Mouse (Mus musculus) kidney, adult 9 months (tissue): ENCODE measurements around the gene Hnrnph1.
"Not testable (repeated sequence)": the region's sequence is repeated elsewhere in the genome, so short reads cannot be mapped to it uniquely, and the experiment has no call there.

Experiments used
- DNase-seq: peaks from one replicate; pipeline ENCODE4 v3.0.0; 2022

Gene Hnrnph1

DNA sequence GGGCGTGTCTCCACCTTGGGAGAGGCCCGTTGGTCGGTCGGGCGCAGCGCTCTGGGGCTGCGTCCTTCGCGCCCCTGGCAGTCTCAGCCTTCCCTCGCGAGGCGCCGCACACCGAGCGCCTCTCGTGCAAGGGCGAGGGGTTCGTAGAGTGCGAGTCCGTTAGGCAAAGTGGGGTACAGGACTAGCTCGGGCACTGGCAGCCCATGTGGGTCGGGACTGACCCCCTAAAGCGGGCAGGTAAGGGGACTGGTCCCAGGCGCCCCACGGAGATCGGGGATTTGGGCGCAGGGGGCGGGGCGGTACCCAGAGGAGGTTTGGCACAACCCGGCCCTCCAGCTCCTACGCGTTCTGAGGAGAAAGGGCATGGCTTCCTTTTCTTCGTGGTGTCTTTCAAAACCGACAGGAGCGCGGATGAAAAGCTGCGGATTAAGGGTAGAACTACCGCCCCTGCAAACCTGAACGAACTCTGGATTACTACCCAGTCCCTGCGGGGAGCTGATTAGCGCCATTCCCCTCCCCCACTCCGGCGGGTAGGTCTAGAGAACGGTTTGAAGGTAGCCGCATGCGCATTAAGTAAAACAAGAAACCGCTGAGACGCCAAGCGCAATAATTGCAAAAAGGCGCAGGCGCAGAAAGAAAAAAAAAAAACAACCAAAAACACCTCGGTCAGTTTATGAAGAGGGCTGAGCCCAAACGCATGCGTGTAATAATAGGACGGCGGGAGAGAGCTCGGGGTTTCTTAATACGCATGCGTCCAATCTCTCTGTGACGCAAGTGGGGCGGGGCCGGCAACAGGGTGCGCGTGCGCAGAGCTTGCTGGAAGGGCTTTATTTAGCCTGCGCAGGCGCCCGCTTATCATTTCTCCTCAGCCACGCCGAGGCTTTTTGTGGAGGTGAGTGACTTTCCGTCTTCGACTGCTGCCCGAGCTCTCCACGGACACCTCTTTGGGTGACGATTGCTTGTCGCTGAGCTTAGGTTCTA is at the start of gene Hnrnph1:
Gene Hnrnph1 (plus strand): TSS at position 80 of the 981 bp plus-strand sequence.
- DNase-seq = peak; percentile 99

DNA sequence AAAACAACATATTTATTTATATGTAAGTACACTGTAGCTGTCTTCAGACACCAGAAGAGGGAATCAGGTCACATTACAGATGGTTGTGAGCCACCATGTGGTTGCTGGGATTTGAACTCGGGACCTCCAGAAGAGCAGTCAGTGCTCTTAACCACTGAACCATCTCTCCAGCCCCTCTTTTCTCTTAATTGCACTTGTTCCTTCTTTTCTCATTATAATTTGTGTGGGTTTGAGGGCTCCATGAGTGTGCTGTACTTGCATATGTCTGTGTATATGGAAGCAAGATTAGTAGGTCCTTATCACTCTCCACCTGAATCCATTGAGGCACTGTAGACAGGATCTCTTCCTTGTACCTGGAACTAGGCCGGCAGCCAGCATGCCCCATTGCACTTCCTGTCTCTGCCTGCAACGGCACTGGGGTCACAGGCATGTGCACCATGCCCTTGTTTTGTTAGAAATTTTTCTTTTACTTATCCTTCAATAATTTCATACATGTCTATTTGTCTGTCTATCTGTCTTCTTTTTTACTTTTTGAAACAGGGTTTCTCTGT is 48.6 kb upstream of the Hnrnph1 start:
- no peak for DNase-seq

GRCm38 (mm10) chr11:50329378-50329777 is 47.4 kb upstream of the Hnrnph1 start:
- DNase-seq = no peak

- no peak for DNase-seq
Measured at GRCm38 (mm10) chr11:50333181-50333580, 43.6 kb upstream of the Hnrnph1 start.

GRCm38 (mm10) chr11:50336126-50336525 is 40.7 kb upstream of the Hnrnph1 start:
- no peak for DNase-seq

- no peak for DNase-seq
Measured at GRCm38 (mm10) chr11:50336891-50337290, 39.9 kb upstream of the Hnrnph1 start.

- no peak for DNase-seq
Measured at GRCm38 (mm10) chr11:50345486-50345885, 31.3 kb upstream of the Hnrnph1 start.

DNA sequence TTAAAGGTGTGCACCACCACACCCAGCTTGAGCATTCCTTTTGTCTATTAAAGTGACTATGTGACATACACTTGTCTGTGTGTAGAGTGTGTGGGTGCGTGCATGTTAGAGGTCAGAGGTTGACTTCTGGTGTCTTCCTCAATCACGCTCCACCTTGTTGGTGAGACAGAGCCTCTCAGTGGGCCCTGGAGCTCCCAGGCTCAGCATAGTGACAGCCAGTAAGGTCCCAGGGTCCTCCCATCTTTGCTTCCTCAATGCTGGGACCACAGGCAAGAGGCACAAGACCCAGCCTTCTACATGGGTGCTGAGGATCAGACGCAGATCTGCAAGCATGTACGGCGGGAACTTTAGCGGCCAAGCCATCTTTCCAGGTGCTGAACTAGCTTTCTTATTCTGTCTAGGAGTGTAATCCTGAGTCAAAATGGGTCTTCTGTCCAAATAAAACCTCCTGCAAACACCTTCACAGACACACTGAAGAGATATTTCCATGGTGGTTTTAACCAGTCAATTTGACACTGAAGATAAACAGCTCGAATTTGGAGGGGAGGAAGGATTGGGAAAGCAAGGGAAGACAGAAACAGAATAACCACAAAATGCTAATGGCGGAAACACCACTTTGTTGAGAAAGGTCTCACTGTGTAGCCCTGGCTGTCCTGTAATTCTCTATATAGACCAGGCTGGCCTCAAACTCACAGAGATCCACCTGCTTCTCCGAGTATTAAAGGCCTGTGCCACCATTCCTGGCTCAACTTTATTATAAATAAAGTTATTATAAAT is 30.3 kb upstream of the Hnrnph1 start:
- no peak for DNase-seq

DNA sequence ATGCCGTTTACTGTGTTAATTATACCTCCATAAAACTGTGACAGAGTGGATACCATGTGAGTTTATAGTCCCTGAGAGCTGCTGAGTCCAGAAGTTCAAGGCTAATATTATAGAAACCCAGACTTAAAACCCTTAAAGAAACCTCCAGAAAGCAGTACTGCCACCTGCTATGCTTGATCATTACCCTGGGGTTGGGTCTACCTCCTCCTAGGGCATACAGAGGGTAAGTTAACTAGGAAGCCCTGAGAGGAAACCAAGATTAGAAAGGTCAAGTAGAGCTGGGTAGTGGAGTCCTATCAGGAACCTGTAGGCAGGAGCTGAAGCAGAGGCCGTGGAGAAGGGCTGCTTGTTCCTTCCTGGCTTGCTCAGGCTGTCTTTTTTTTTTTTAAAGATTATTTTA is 24.6 kb upstream of the Hnrnph1 start:
- no peak for DNase-seq

DNA sequence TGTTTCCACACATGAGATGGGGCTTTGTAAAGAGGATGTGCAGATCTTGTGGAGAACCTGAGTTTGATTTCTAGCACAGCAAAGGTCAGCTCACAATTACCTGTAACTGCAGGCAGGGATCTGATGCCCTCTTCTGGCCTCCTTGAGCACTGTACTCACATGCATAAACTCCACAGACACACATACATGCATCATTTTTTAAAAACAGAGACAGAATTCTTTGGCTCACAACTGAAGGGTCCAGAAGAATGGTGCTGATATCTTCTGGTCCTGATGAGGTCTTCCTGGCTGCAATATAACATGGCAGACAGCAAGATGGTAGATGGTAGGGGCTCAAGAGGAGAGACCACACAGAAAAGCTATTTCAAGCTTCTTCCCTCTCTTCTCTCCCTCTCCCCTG is 22.6 kb upstream of the Hnrnph1 start, which contains the start of gene Cby3:
Gene Cby3 (plus strand): TSS at position 301 of the 400 bp plus-strand sequence.
- no peak for DNase-seq

GRCm38 (mm10) chr11:50354851-50355250 is 21.9 kb upstream of the Hnrnph1 start:
- DNase-seq = peak; percentile 97

DNA sequence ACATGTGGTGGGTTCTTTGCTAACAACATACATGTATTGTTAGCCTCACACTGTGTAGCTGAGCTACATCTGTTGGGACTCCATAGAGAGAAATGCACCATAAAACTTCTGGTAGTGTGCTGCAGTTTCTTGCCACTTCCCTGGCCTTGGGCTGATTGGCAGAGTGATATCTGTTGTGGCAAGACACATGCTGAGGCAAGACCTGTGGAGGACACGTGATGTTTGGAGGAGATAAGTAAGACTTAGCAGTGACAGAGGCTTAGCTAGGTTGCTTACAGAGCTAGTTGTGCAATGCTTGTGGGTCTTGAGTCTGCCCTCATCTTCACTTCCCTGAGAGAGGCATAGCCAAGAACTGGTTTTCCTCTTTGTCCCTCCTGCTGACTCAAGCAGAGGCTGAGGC is 21.4 kb upstream of the Hnrnph1 start:
- DNase-seq = no peak

DNA sequence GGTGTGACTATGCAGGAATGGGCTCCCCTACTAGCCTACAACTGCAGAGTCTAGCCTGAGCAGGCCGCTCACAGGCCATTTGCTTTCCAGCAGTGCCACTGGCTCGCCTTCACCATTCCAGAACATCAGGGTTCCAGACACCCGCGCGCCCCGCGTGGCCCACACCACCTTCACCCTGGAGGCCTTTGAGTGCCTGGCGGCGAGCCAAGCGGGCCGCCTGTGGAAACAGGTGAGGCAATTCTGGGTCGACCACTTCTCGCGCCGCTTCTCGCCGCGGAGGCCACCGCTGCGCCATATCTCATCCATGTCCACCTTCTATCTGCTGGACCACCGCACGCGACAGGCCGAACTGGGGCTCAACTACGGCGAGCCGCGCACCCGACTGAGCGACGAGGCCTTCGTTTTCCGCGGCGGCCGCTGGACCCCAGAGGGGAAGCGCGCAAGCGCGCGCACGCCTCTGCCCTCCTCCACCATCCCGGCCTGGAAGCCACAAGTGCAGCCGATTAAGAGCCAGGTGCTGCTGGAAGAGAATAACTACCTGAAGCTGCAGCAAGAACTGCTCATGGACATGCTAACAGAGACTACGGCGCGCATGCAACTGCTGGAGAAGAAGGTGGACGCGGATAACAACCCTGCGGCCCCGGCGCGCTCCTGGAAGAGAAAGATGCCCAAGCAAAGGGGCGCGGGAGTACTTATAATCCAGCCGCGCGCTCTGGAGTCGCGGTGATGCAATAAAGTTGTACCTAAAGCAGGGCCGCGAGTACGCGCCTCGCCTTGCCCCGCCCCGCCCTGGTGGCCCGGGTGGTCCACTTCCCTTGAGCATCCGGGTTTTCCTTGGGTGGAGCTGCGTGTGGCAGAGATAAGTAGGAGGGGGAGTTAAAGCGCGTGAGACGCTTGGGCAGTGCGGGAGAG is 17.6 kb upstream of the Hnrnph1 start:
- DNase-seq = peak; percentile 56

DNA sequence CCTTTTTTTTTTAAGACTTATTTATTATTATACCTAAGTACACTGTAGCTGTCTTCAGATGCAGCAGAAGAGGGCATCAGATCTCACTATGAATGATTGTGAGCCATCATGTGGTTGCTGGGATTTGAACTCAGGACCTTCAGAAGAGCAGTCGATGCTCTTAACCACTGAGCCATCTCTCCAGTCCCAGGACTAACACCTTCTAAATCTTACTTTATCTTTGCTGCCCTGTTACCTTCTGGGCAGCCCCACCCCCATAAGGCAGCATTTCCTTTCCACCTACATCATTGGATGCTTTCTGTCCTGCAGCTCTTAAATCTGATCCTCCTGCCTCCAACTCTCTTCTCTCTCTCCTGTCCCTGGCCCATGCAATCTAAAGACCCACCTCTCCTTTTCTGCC is 15.5 kb upstream of the Hnrnph1 start:
- DNase-seq = not testable (repeated sequence)

GRCm38 (mm10) chr11:50364548-50364947 is 12.2 kb upstream of the Hnrnph1 start:
- peak; percentile 93 for DNase-seq

DNA sequence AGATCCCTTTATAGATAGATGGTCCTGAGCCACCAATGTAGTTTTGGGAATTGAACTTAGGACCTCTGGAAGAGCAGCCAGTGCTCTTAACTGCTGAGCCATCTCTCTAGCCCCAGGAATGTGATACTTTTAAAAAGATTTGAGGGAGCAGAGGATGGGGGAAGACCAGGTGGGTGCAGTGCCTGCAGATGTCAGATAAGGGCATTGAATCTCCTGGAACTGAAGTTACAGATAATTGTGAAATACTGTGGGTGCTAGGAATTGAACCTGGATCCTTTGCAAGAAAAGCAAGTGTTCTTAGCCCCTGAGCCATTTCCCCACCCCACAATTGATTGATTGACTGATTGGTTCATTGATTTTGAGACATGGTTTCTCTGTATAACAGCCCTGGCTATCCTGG is 11.5 kb upstream of the Hnrnph1 start:
- no peak for DNase-seq

DNA sequence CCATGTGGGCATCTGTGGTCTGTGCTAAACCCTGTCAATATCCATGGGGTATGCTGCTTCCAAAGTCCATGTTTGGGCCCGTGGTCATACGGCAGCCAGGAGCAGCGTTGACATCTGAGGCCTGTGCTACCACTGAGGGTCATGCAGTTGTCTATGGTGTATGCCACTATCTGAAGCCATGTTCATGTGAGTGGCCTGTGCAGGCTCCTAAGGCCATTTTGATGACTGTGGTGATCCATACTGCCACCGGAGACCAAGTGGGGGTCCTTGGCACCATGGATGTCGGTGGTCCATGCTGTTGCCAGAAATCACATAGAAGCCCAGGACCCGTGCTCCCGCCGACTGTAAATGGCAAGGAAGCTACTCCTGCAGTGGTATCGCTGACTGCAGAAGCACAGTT is 9.3 kb upstream of the Hnrnph1 start:
- DNase-seq = no peak

DNA sequence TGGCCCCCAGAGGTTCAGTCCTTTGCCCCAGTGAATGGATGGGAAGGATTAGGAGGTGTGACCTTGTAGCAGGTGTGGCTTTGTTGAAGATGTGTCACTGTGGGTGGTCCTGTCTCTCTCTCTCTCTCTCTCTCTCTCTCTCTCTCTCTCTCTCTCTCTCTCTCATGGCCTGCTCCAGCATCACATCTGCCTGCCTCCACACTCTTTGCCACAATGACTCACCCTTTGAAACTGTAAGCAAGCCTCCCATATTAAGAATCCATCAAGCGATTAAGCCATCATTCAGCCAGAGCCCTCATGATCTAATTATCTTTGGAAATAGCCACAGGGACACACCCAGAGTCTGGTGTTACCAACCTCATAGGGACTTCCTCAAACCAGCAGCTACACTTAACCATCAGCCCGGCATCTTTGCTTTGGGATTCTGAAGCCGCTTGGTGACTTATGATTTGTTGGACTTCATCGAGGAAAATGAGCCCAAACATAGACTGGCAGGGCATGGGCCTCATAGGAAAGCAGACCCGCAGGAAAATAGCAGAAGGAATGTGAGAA is 7.4 kb upstream of the Hnrnph1 start:
- no peak for DNase-seq

- no peak for DNase-seq
Measured at GRCm38 (mm10) chr11:50370969-50371368, 5.8 kb upstream of the Hnrnph1 start.

DNA sequence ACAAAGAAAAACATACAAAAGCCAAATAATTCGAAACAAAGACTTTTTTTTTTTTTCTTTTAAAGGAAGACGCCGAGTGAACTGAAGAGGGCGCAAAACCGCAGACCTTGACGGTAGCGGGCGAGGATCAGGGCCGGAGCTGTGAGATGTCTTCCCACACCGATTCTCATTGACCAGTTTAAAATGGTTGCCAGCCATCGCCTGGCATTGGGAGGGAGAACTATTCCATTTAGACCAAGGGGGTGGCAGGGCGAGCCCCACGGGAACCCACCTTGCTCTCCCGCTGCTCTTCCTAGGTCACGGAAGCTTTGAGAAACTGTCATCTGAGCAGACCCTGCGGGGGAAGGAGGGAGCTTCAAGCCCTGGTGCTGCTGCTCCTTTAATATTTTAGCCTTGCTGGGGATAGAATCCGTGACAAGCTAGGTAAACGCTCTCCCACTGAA is 5.4 kb upstream of the Hnrnph1 start:
- peak; percentile 55 for DNase-seq

GRCm38 (mm10) chr11:50371911-50372310 is 4.9 kb upstream of the Hnrnph1 start:
- no peak for DNase-seq

DNA sequence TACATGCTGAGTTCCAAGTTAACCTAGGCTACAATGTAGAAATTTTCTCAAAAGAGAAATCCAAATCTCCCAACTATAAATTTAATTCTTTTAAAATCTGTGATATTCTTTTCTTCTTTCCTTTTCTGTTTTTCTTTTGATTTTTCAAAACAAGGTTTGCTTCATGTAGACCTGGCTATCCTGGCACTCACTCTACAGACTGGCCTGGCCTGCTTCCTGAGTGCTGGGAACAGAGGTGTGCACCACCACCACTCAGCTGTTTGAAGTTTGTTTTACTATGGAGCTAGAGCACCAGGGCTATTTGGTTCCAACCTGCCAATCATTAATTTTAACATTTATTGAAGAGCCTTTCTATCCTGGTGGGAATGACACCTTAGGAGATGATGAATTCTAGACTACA is 3.7 kb upstream of the Hnrnph1 start:
- DNase-seq = no peak
